Mouse (Mus musculus) left cerebral cortex, postnatal 25 days (tissue): ENCODE results near the gene Ly6g6f. TPM values are rescaled to one million over a fixed set of nuclear protein-coding genes. Genes with fewer than 3 reads are reported as not detected.
A peak's percentile ranks its signal among the peaks of the same experiment; 100 is the strongest.

ENCODE experiments used
- DNase-seq, 2 experiments: peaks; one replicate each; pipeline ENCODE4 v3.0.0; 2022; ENCODE audit warnings: low spot score in 2 of 2, mixed read lengths in 1 of 2
- intact Hi-C: fragments of 180-260 bp; cut with DNase I; formaldehyde crosslinking; loops from one replicate; pipeline ENCODE4 v1.15.1; 2025
- total RNA-seq, 2 experiments: library from RNA; stranded (reverse); gene quantifications; 2 replicates each; pipeline ENCODE4 v1.2.3; 2021

Ly6g6f gene
- total RNA-seq, 2 experiments from 2014 or later, result not detected

- no peak for DNase-seq
- intact Hi-C loops, result no loop called here
These were observed 25.3 kb downstream of the Ly6g6f start for GRCm38 (mm10) chr17:35060071-35060470.

GRCm38 (mm10) chr17:35058911-35059892, 26.2 kb downstream of the Ly6g6f start, which contains the start of gene Ddah2:
Ddah2 (plus strand) TSS chr17:35059035.
- peak; percentile 59 to 71 for DNase-seq

GRCm38 (mm10) chr17:35058316-35058715, 27.1 kb downstream of the Ly6g6f start:
- intact Hi-C loops, result no loop called here
- DNase-seq, result no peak

More at GRCm38 (mm10) chr17:35058911-35059892, 26.2 kb downstream of the Ly6g6f start, which contains the start of gene Ddah2:
- intact Hi-C loops, result loop anchor here (1.0 kb wide), 1 partner anchor 38 kb away; no protein-coding TSS in a partner anchor

GRCm38 (mm10) chr17:35057090-35057489, 28.3 kb downstream of the Ly6g6f start:
- intact Hi-C loops, result no loop called here
- no peak for DNase-seq

- DNase-seq, result no peak
- intact Hi-C loops, result no loop called here
These were observed 29.5 kb downstream of the Ly6g6f start for GRCm38 (mm10) chr17:35055691-35056495.

- no peak for DNase-seq
- intact Hi-C loops, result no loop called here
These were observed 33.1 kb downstream of the Ly6g6f start for GRCm38 (mm10) chr17:35052271-35052798.

GRCm38 (mm10) chr17:35051156-35052086, 34.0 kb downstream of the Ly6g6f start:
- peak in 1 of 2 experiments; percentile 18 for DNase-seq
- intact Hi-C loops, result no loop called here

GRCm38 (mm10) chr17:35050126-35050750, 35.2 kb downstream of the Ly6g6f start:
- intact Hi-C loops, result no loop called here
- DNase-seq, result no peak

GRCm38 (mm10) chr17:35049561-35050016, 35.8 kb downstream of the Ly6g6f start, which contains the start of gene Clic1:
Clic1 (plus strand) TSS chr17:35049966.
- intact Hi-C loops, result no loop called here
- DNase-seq, result no peak

- DNase-seq, result no peak
- intact Hi-C loops, result no loop called here
These were observed 36.4 kb downstream of the Ly6g6f start for GRCm38 (mm10) chr17:35048932-35049440.

- intact Hi-C loops, result no loop called here
- no peak for DNase-seq
These were observed 37.1 kb downstream of the Ly6g6f start for GRCm38 (mm10) chr17:35048149-35048931.

GRCm38 (mm10) chr17:35047688-35048087, 37.7 kb downstream of the Ly6g6f start:
- intact Hi-C loops, result no loop called here
- no peak for DNase-seq

- peak; percentile 90 to 95 for DNase-seq
- intact Hi-C loops, result no loop called here
These were observed 38.5 kb downstream of the Ly6g6f start, which contains the start of gene Msh5 for GRCm38 (mm10) chr17:35046681-35047455. Msh5 (minus strand) TSS chr17:35046745.

GRCm38 (mm10) chr17:35045807-35046680, 39.4 kb downstream of the Ly6g6f start:
- intact Hi-C loops, result no loop called here
- DNase-seq, result no peak
